Mouse (Mus musculus): ENCODE measurements at regions not wholly inside any gene's neighbourhood (a gene's known extent, or its start where the extent isn't known, plus 50 kb on each side); places are given as distances from the start of the nearest gene placed in this dataset.

DNA sequence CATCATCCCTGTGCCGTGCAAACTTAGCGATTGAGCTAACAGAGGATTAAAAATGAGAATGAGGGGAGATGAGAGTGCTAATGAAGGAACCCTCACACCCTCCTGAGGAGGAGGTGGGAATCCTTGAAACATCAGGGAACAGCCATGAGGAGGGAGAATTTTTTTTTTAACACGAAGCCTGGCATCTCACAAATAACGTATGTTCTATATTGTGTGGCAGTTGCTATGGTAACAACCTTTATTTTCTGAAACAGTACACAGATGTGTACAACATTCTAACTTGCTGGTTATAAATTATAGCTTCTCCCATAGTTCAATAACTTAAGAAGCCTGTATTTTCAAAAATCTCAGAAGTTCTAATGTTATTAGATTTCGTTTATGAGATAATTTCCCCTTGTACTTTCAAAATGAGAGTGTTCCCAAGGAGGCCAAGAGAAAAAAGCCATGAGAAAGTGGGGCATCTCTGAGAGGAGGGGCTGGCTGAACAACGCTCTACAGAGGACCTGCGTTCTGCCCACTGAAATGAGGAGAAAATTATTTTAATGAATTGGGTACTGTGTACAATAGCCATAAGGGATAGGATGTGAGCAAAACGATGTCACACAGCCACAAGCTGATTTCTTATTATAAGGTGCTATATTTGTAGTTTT lies 71.2 kb downstream of the Rwdd3 start:
- TF ChIP-seq POLR2A (IDR thresholded peaks at IDR 0.05; ENCODE audit: insufficient read depth, low read depth, low read length) (no peak), EP300 (IDR thresholded peaks at IDR 0.05; ENCODE audit: insufficient read depth, low read depth, low read length) (no peak)
